Mouse (Mus musculus): ENCODE data around the gene Patj.
"Not testable (repeated sequence)": the region's sequence is repeated elsewhere in the genome, so short reads cannot be mapped to it uniquely, and the experiment has no call there.

The Patj gene

GRCm38 (mm10) chr4:98577275-98577674 lies 181.7 kb downstream of the Patj start:
- DNase-seq (ENCODE audit: extremely low spot score) = no peak

GRCm38 (mm10) chr4:98577957-98578541 lies 182.5 kb downstream of the Patj start:
- DNase-seq (ENCODE audit: extremely low spot score) = no peak

GRCm38 (mm10) chr4:98581456-98581855 lies 185.9 kb downstream of the Patj start:
- DNase-seq (ENCODE audit: extremely low spot score) = no peak

GRCm38 (mm10) chr4:98584023-98584422 lies 188.4 kb downstream of the Patj start:
- DNase-seq (ENCODE audit: extremely low spot score) = no peak

- no peak for DNase-seq (ENCODE audit: extremely low spot score)
Observed at GRCm38 (mm10) chr4:98586303-98586702, 190.7 kb downstream of the Patj start.

GRCm38 (mm10) chr4:98587686-98588085 lies 192.1 kb downstream of the Patj start:
- no peak for DNase-seq (ENCODE audit: extremely low spot score)

GRCm38 (mm10) chr4:98593961-98594360 lies 198.4 kb downstream of the Patj start:
- no peak for DNase-seq (ENCODE audit: extremely low spot score)

- DNase-seq (ENCODE audit: extremely low spot score) = no peak
Observed at GRCm38 (mm10) chr4:98598546-98598971, 203.0 kb downstream of the Patj start.

- DNase-seq (ENCODE audit: extremely low spot score) = no peak
Observed at GRCm38 (mm10) chr4:98599358-98599757, 203.8 kb downstream of the Patj start.

GRCm38 (mm10) chr4:98603131-98603530 lies 207.5 kb downstream of the Patj start:
- DNase-seq (ENCODE audit: extremely low spot score) = no peak

GRCm38 (mm10) chr4:98610501-98610900 lies 214.9 kb downstream of the Patj start:
- DNase-seq (ENCODE audit: extremely low spot score) = no peak

- DNase-seq (ENCODE audit: extremely low spot score) = no peak
Observed at GRCm38 (mm10) chr4:98614395-98614794, 218.8 kb downstream of the Patj start.

- no peak for DNase-seq (ENCODE audit: extremely low spot score)
Observed at GRCm38 (mm10) chr4:98619199-98619598, 223.6 kb downstream of the Patj start.

- no peak for DNase-seq (ENCODE audit: extremely low spot score)
Observed at GRCm38 (mm10) chr4:98620986-98621784, 225.6 kb downstream of the Patj start.

- no peak for DNase-seq (ENCODE audit: extremely low spot score)
Observed at GRCm38 (mm10) chr4:98622180-98622579, 226.6 kb downstream of the Patj start.

- peak; percentile 16 for DNase-seq (ENCODE audit: extremely low spot score)
Observed at GRCm38 (mm10) chr4:98622996-98623673, 227.6 kb downstream of the Patj start.

GRCm38 (mm10) chr4:98628286-98628685 lies 232.7 kb downstream of the Patj start:
- no peak for DNase-seq (ENCODE audit: extremely low spot score)

GRCm38 (mm10) chr4:98629217-98629616 lies 233.6 kb downstream of the Patj start:
- DNase-seq (ENCODE audit: extremely low spot score) = not testable (repeated sequence)

GRCm38 (mm10) chr4:98635140-98635837 lies 239.7 kb downstream of the Patj start:
- no peak for DNase-seq (ENCODE audit: extremely low spot score)

GRCm38 (mm10) chr4:98638731-98639130 lies 243.1 kb downstream of the Patj start:
- no peak for DNase-seq (ENCODE audit: extremely low spot score)

GRCm38 (mm10) chr4:98653650-98654049 lies 258.1 kb downstream of the Patj start:
- DNase-seq (ENCODE audit: extremely low spot score) = peak; percentile 7

- DNase-seq (ENCODE audit: extremely low spot score) = peak; percentile 18
Observed at GRCm38 (mm10) chr4:98654419-98654821, 258.8 kb downstream of the Patj start.
